Mouse (Mus musculus): Measurements from ENCODE around the gene Esrra.
"Not testable (repeated sequence)": the region's sequence is repeated elsewhere in the genome, so short reads cannot be mapped to it uniquely, and the experiment has no call there.

Gene Esrra

GRCm38 (mm10) chr19:6906199-6906598, 15.4 kb downstream of the Esrra start:
- no peaks in the 10 kb centered on the region for H3K27me3 ChIP-seq (ENCODE audit: insufficient read depth, low read length)

GRCm38 (mm10) chr19:6905498-6906159, 16.0 kb downstream of the Esrra start:
- H3K4me1 ChIP-seq (replicated peaks; ENCODE audit: low read depth, low read length) = peaks cover 24% of the 10 kb centered on the region
- H3K4me3 ChIP-seq (replicated peaks; ENCODE audit: low read length) = no peak overlapping the region
- H3K36me3 ChIP-seq (ENCODE audit: insufficient read depth, low read length) = peaks cover 38% of the 10 kb centered on the region
- no peaks in the 10 kb centered on the region for H3K27me3 ChIP-seq (ENCODE audit: insufficient read depth, low read length)
- peaks cover 5% of the 10 kb centered on the region; the same call in 1 of the 2 replicates for H3K9me3 ChIP-seq (ENCODE audit: low read length)
- no peak for TF ChIP-seq NANOG (IDR thresholded peaks at IDR 0.05; ENCODE audit: borderline replicate concordance, low read length)
- no peak for TF ChIP-seq POU5F1 (IDR thresholded peaks at IDR 0.05; ENCODE audit: borderline replicate concordance, low read length)
- TF ChIP-seq CTCF (conservative IDR thresholded peaks at IDR 0.05; ENCODE audit: low read length) = no peak

More at GRCm38 (mm10) chr19:6906199-6906598, 15.4 kb downstream of the Esrra start:
- peaks cover 28% of the 10 kb centered on the region for H3K4me1 ChIP-seq (replicated peaks; ENCODE audit: low read depth, low read length)
- no peaks in the 10 kb centered on the region for H3K9me3 ChIP-seq (ENCODE audit: low read length)
- no peak overlapping the region for H3K4me3 ChIP-seq (replicated peaks; ENCODE audit: low read length)
- TF ChIP-seq NANOG (IDR thresholded peaks at IDR 0.05; ENCODE audit: borderline replicate concordance, low read length) (no peak), CTCF (conservative IDR thresholded peaks at IDR 0.05; ENCODE audit: low read length) (no peak), POU5F1 (IDR thresholded peaks at IDR 0.05; ENCODE audit: borderline replicate concordance, low read length) (no peak)
- peaks cover 41% of the 10 kb centered on the region for H3K36me3 ChIP-seq (ENCODE audit: insufficient read depth, low read length)

- Histone ChIP-seq H3K36me3 (ENCODE audit: insufficient read depth, low read length) (peaks cover 38% of the 10 kb centered on the region), H3K9me3 (ENCODE audit: low read length) (peaks cover 12% of the 10 kb centered on the region), H3K27me3 (ENCODE audit: insufficient read depth, low read length) (no peaks in the 10 kb centered on the region), H3K4me3 (replicated peaks; ENCODE audit: low read length) (no peak overlapping the region), H3K4me1 (replicated peaks; ENCODE audit: low read depth, low read length) (peaks cover 24% of the 10 kb centered on the region)
- no peak for TF ChIP-seq POU5F1 (IDR thresholded peaks at IDR 0.05; ENCODE audit: borderline replicate concordance, low read length)
- no peak for TF ChIP-seq NANOG (IDR thresholded peaks at IDR 0.05; ENCODE audit: borderline replicate concordance, low read length)
- TF ChIP-seq CTCF (conservative IDR thresholded peaks at IDR 0.05; ENCODE audit: low read length) = no peak
Measured at GRCm38 (mm10) chr19:6904846-6905245, 16.8 kb downstream of the Esrra start.

- Histone ChIP-seq H3K27me3 (ENCODE audit: insufficient read depth, low read length) (no peaks in the 10 kb centered on the region), H3K4me3 (replicated peaks; ENCODE audit: low read length) (no peak overlapping the region), H3K4me1 (replicated peaks; ENCODE audit: low read depth, low read length) (peaks cover 12% of the 10 kb centered on the region), H3K9me3 (ENCODE audit: low read length) (peaks cover 30% of the 10 kb centered on the region), H3K36me3 (ENCODE audit: insufficient read depth, low read length) (peaks cover 35% of the 10 kb centered on the region)
- TF ChIP-seq POU5F1 (IDR thresholded peaks at IDR 0.05; ENCODE audit: borderline replicate concordance, low read length) (no peak), NANOG (IDR thresholded peaks at IDR 0.05; ENCODE audit: borderline replicate concordance, low read length) (no peak), CTCF (conservative IDR thresholded peaks at IDR 0.05; ENCODE audit: low read length) (no peak)
Measured at GRCm38 (mm10) chr19:6903031-6903430, 18.6 kb downstream of the Esrra start.

GRCm38 (mm10) chr19:6899641-6900040, 22.0 kb downstream of the Esrra start:
- Histone ChIP-seq H3K27me3 (ENCODE audit: insufficient read depth, low read length) (no peaks in the 10 kb centered on the region), H3K4me1 (replicated peaks; ENCODE audit: low read depth, low read length) (no peaks in the 10 kb centered on the region), H3K36me3 (ENCODE audit: insufficient read depth, low read length) (peaks cover 2% of the 10 kb centered on the region; the same call in 1 of the 2 replicates), H3K4me3 (replicated peaks; ENCODE audit: low read length) (no peak overlapping the region), H3K9me3 (ENCODE audit: low read length) (peaks cover 62% of the 10 kb centered on the region)
- TF ChIP-seq CTCF (conservative IDR thresholded peaks at IDR 0.05; ENCODE audit: low read length) = no peak
- TF ChIP-seq NANOG (IDR thresholded peaks at IDR 0.05; ENCODE audit: borderline replicate concordance, low read length) = no peak
- no peak for TF ChIP-seq POU5F1 (IDR thresholded peaks at IDR 0.05; ENCODE audit: borderline replicate concordance, low read length)

- H3K36me3 ChIP-seq (ENCODE audit: insufficient read depth, low read length); H3K4me1 ChIP-seq (replicated peaks; ENCODE audit: low read depth, low read length); H3K27me3 ChIP-seq (ENCODE audit: insufficient read depth, low read length); H3K4me3 ChIP-seq (replicated peaks; ENCODE audit: low read length): not testable (repeated sequence)
- H3K9me3 ChIP-seq (ENCODE audit: low read length) = peaks cover 58% of the 10 kb centered on the region
Measured at GRCm38 (mm10) chr19:6895608-6896305, 25.9 kb downstream of the Esrra start.

- H3K9me3 ChIP-seq (ENCODE audit: low read length) = peaks cover 41% of the 10 kb centered on the region
- H3K27me3 ChIP-seq (ENCODE audit: insufficient read depth, low read length) = no peaks in the 10 kb centered on the region
- no peaks in the 10 kb centered on the region for H3K36me3 ChIP-seq (ENCODE audit: insufficient read depth, low read length)
- peaks cover 8% of the 10 kb centered on the region for H3K4me1 ChIP-seq (replicated peaks; ENCODE audit: low read depth, low read length)
- no peak for TF ChIP-seq NANOG (IDR thresholded peaks at IDR 0.05; ENCODE audit: borderline replicate concordance, low read length)
- no peak for TF ChIP-seq CTCF (conservative IDR thresholded peaks at IDR 0.05; ENCODE audit: low read length)
- TF ChIP-seq POU5F1 (IDR thresholded peaks at IDR 0.05; ENCODE audit: borderline replicate concordance, low read length) = no peak
- H3K4me3 ChIP-seq (replicated peaks; ENCODE audit: low read length) = no peak overlapping the region
Measured at GRCm38 (mm10) chr19:6893731-6894451, 27.7 kb downstream of the Esrra start.

- TF ChIP-seq POU5F1 (IDR thresholded peaks at IDR 0.05; ENCODE audit: borderline replicate concordance, low read length) = no peak
- no peak for TF ChIP-seq NANOG (IDR thresholded peaks at IDR 0.05; ENCODE audit: borderline replicate concordance, low read length)
- no peak for TF ChIP-seq CTCF (conservative IDR thresholded peaks at IDR 0.05; ENCODE audit: low read length)
- H3K9me3 ChIP-seq (ENCODE audit: low read length) = peaks cover 27% of the 10 kb centered on the region
- no peaks in the 10 kb centered on the region for H3K36me3 ChIP-seq (ENCODE audit: insufficient read depth, low read length)
- H3K4me1 ChIP-seq (replicated peaks; ENCODE audit: low read depth, low read length) = peaks cover 8% of the 10 kb centered on the region
- H3K27me3 ChIP-seq (ENCODE audit: insufficient read depth, low read length) = no peaks in the 10 kb centered on the region
- H3K4me3 ChIP-seq (replicated peaks; ENCODE audit: low read length) = no peak overlapping the region
Measured at GRCm38 (mm10) chr19:6892512-6892911, 29.1 kb downstream of the Esrra start.
